Mouse (Mus musculus) urinary bladder, adult 2 months (tissue): ENCODE results near the gene Gm29666. TPM values are rescaled to one million over a fixed set of nuclear protein-coding genes. Genes with fewer than 3 reads are reported as not detected.

ENCODE experiments used
- DNase-seq: peaks from one replicate; pipeline ENCODE4 v3.0.0; 2022; ENCODE audit warnings: low spot score
- polyA plus RNA-seq: library from polyadenylated mRNA; depleted of rRNA; stranded (reverse); fragments of >200 nt; gene quantifications from 2 replicates; pipeline ENCODE4 v1.2.3, GENCODE M21; 2012; rRNA removed

Gene Gm29666
- polyA plus RNA-seq, result 0.52 and 0.63 TPM in 2 replicates

GRCm38 (mm10) chr15:84919938-84920337 lies at the start of gene Gm29666:
TSS of gene Gm29666 (minus strand) at chr15:84920038.
- no peak for DNase-seq

DNA sequence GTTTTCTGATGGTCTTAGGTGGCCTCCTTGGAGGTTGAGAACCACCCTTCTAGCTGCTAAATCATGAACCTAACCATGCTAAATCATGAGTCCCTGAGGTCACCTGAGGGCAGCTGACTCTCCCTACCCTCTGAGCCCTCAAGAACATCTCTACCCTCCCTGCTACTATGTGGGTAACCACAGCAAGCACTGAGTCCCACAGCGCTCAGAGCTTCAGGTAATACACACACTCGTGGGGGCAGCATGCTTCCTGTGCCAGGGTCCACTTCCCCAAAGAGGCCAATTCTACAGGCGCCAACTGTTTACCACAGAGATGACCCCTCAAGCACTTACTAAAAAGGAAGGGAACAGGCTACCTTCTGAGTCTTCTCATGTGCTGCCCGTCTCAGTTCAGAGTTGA lies 48.7 kb upstream of the Gm29666 start:
- no peak for DNase-seq

GRCm38 (mm10) chr15:84965575-84966360 lies 45.9 kb upstream of the Gm29666 start:
- DNase-seq, result no peak

GRCm38 (mm10) chr15:84964771-84965170 lies 44.9 kb upstream of the Gm29666 start:
- no peak for DNase-seq

GRCm38 (mm10) chr15:84962518-84962917 lies 42.7 kb upstream of the Gm29666 start:
- DNase-seq, result no peak

DNA sequence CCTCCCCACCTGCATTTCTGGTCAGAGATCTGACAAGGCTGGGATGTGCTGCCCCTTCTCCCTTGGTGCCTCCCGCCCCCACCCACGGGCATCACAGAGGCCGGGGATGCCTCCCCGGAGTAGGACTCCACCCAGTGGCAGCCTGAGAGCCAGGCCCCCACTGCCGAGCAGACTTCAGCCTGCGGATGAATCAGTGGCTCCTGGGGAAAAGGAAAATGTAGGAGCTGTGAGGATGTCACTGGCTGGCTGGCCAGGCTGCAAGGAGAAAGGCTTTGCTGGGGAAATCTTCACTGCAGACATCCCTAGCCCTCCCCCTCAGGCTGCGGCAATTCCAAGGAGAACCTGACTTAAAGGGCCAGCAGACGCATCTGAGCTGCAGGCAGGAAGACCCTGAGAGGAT lies 40.9 kb upstream of the Gm29666 start:
- no peak for DNase-seq

- no peak for DNase-seq
Measured at GRCm38 (mm10) chr15:84959891-84960290, 40.1 kb upstream of the Gm29666 start.

GRCm38 (mm10) chr15:84958331-84958730 lies 38.5 kb upstream of the Gm29666 start:
- no peak for DNase-seq

- no peak for DNase-seq
Measured at GRCm38 (mm10) chr15:84957851-84958250, 38.0 kb upstream of the Gm29666 start.

- DNase-seq, result no peak
Measured at GRCm38 (mm10) chr15:84953259-84953658, 33.4 kb upstream of the Gm29666 start.

- no peak for DNase-seq
Measured at GRCm38 (mm10) chr15:84950053-84950452, 30.2 kb upstream of the Gm29666 start.

GRCm38 (mm10) chr15:84948990-84949389 lies 29.2 kb upstream of the Gm29666 start:
- no peak for DNase-seq

GRCm38 (mm10) chr15:84944319-84944718 lies 24.5 kb upstream of the Gm29666 start:
- no peak for DNase-seq

DNA sequence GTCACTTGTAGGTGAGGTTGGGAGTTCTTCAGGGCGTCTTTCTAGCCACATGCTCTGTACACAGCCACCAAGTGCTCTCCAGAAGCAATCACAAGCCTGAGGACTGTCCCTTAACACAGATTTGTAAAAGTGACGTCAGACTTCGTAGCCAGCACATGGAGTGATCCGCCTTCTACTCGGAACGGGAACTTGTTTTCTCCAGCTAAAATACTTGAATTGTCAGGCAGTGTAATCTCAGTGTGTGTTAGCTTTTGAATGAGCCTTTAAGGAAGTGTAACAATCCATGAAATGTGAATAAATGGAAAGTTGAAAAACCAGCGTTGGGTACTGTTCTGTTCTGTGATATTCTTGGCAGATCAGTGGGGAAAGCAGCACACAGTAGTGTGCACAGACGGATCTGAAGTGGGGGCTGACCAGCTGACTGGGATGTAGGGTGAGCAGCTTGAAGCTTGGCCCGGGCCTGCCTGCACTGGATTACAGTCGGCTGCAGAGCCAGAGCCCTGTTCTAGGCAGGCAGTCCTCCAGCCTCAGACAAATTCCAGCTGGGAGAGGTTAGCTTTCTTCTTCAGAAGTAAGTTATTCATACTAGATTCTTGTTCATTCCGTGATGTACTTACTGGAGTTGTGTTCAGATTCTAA lies 22.9 kb upstream of the Gm29666 start:
- DNase-seq, result no peak

DNA sequence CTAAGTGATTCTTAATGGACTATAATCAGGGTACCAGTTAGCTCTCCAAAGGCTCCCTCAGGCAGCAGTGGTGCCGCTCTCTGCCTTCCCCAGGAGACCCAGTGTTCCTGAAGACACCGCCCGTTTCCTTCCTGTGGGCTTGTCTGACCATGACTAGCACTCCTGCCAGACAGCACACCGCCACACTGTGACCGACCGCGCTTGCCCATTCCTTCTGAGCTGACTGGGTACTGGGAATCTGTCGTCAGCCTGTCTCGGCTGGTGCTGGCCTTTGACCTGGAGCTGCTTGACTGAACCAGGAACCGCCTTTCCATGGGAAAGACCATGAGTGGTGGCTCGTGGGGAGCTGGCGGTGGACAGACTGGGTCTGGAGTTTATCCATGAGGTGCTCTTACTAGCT lies 20.3 kb upstream of the Gm29666 start:
- no peak for DNase-seq

GRCm38 (mm10) chr15:84934901-84935300 lies 15.1 kb upstream of the Gm29666 start:
- DNase-seq, result no peak

- DNase-seq, result no peak
Measured at GRCm38 (mm10) chr15:84932351-84932750, 12.5 kb upstream of the Gm29666 start.

DNA sequence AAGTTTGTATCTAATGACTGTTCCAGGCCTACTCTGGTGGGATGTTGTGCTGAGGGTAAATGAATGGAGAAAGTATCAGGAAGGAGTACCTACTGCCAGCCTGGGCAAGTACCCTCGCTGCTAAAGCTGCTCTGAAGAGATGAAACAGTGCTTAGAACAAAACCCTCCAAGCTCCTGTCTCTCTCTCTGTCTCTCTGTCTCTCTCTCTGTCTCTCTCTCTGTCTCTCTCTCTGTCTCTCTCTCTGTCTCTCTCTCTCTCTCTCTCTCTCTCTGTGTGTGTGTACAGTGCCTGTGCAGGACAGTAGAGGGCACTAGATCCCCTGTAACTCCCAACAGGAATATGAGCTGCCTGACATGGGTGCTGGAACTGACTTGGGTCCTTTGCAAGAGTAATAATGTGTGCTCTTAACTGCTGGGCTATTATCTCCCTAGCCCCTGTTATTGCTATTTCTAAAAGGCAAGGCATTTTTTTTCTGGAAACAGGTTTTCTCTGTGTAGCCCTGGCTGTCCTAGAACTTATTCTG lies 5.7 kb upstream of the Gm29666 start:
- DNase-seq, result no peak

GRCm38 (mm10) chr15:84924781-84925315 lies 5.0 kb upstream of the Gm29666 start:
- DNase-seq, result no peak

- DNase-seq, result no peak
Measured at GRCm38 (mm10) chr15:84923508-84924181, 3.8 kb upstream of the Gm29666 start.

GRCm38 (mm10) chr15:84922884-84923507 lies 3.2 kb upstream of the Gm29666 start, which contains the start of gene Nup50:
TSS of gene Nup50 (plus strand) at chr15:84923411.
- peak; percentile 100 for DNase-seq

- no peak for DNase-seq
Measured at GRCm38 (mm10) chr15:84913201-84913600, 6.6 kb downstream of the Gm29666 start.
